Mouse (Mus musculus) erythroblast, embryonic 14.5 days (primary cell): Measurements from ENCODE around the gene Wdr73.

ENCODE experiments used
- GATA1 ChIP-seq: IDR thresholded peaks from 2 replicates; pipeline ENCODE4 v1.6.1; 2012; ENCODE audit warnings: low read length, inconsistent platforms, mixed read lengths
- TAL1 ChIP-seq: IDR thresholded peaks from 3 replicates; pipeline ENCODE4 v1.6.1; 2012; ENCODE audit warnings: low read length, inconsistent platforms, mixed read lengths

GRCm38 (mm10) chr7:80845621-80846279 is 55.3 kb downstream of the Wdr73 start:
- TF ChIP-seq TAL1 = no peak
- TF ChIP-seq GATA1 = no peak
